Mouse (Mus musculus) cerebellum, postnatal 25 days (tissue): Measurements from ENCODE around the gene Cfl1.

ENCODE experiments used
- DNase-seq, 2 experiments: peaks; one replicate each; pipeline ENCODE4 v3.0.0; 2021; ENCODE audit warnings: mixed read lengths in 2 of 2

Cfl1 gene

DNA sequence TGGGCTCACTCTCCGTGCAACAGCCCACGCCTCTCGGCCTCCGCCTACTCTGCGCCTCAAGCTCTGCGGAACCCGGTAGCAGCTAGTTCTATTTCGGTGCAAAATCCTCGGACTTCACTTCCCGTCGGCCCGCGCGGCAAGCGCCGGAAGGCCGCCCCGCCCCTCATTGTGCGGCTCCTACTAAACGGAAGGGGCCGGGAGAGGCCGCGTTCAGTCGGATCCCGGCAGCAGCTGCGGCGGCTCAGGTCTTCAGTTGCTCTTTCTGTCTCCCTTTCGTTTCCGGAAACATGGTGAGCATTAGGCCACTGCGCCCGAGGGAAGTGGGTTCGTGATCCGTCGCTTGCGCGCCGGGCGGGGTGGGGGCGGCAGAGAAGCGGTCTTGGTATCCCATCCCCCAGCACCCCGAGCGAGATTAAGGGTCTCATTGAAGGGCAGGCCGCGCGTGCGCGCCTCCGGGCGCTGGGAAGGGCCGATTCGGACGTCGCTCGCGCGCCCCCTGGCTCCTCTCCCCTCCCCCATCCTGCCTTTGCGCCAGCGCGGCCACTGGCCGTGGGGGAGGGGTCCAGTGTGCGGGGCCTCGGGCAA is at the start of gene Cfl1:
Cfl1 (plus strand) TSS at position 143 of the 585 bp plus-strand sequence.
- DNase-seq: peak; percentile 95 to 97

DNA sequence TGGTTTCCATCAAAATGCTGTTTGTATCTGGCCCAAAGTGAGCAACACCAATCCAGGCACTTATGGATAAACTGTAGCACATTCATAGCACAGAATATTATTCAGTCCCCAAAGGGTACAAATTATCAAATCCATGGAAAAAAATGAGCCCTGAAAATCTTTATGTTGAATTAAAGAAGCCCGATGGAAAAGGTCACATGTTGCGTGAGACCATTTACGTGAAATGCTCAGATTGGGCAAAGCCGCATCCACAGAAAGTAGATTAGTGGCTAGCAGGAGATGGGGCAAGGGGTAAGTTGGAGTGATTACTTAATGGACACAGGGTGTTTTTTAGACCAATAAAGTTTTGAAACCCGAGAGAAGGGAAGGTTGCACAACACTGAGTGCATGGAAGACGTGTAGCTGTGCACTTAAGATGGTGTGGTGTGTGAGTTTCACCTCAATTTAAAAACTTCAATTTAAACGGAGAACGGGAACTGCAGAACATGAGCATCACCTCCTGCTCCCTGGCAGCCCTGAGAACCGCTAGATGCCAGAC is 45.8 kb upstream of the Cfl1 start:
- no peak for DNase-seq

DNA sequence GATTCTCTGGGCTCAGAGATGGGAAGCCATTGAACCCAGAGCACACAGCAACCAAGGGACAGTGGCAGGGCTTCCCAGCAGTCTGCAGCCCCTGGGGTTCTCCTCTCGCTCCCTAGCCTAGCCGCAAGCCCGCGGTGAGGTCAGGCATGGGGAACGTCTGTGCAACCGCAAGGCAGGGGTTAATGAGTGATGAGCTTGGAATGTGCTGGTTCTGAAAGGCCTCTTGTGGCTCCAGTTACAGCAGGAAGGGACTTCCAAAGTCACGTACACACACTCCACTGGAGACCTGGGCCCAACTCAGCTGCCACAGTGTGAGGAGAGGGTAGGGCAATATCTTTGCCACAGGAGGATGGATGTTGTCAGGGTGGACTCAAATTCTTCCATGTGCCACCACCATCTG is 45.3 kb upstream of the Cfl1 start:
- no peak for DNase-seq

DNA sequence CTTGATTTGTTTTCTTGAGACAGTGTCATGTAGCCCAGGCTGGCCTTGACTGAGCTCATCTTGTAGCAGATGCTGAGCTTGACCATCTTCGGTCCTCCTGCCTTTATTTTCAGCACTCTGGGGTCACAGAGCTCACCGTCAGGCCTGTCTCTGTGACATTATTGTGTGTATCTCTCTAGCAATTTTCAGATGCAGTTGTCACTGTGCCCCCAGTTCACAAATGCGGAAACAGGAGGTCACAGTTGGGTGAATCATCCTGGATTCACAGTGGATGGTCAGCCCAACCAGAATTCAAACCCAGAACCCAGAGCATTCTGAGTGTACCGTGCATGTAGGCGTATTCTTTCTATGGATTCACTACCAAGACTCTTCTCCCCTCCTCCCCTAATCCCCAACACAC is 44.5 kb upstream of the Cfl1 start:
- no peak for DNase-seq

DNA sequence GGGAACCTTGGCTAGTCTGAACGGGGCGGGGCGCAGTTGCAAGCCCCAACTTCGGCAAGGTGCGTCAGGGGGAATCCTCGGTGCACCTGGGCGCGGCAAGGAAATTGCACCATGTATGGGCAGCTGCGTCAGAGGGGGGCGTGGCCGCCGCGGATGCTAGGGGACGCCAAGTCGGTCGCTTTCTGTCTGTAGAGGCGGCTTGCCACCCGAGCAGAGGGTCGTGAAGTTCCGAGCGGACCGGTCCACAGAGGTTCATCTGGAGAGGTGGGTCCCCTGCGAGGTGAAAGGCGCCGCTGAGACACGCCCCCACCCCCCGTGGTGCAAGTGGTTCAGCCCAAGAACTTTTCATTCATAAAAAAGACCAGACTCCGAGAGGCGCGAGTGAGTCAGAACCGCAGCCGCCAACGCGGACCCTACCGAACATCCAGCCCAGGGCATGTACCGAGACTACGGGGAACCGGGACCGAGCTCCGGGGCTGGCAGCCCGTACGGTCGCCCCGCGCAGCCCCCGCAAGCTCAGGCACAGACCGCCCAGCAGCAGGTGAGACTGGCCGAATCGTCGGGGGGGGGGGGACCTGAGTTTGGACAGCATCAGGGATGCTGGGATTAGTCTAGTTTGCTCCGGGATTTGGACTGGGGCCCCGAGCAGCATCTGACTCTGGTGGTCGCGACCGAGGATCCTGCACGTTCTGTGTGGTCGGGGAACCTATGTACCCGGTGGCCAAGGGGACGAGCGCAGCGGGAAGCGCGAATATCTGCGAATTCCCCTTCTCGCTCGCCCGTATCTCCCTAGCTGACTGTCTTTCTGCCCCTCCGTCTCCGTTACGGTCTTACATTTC is 42.5 kb upstream of the Cfl1 start, which contains the start of gene Fosl1:
Fosl1 (plus strand) TSS at position 33 of the 839 bp plus-strand sequence.
- peak; percentile 61 to 78 for DNase-seq

- no peak for DNase-seq
These were observed 41.7 kb upstream of the Cfl1 start for GRCm38 (mm10) chr19:5448354-5449150.

DNA sequence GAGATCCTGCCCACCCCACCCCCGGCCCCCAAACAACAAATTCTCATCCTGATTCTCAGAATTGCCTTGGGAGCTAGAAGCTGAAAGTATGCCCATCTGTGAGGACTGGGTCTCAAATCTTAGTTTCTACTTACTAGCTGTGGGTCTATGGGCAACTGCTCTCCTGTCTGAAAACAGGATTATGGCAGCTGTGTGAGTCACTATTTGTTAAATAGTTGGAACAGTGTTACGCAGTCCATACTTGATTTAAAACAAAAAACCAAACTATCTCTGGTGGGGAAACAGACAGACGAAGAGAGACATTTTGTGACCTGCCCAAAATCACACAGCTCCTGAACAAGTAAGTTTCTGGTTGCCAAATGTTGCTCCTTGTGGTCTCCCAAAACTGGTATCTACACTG is 40.6 kb upstream of the Cfl1 start:
- no peak for DNase-seq

DNA sequence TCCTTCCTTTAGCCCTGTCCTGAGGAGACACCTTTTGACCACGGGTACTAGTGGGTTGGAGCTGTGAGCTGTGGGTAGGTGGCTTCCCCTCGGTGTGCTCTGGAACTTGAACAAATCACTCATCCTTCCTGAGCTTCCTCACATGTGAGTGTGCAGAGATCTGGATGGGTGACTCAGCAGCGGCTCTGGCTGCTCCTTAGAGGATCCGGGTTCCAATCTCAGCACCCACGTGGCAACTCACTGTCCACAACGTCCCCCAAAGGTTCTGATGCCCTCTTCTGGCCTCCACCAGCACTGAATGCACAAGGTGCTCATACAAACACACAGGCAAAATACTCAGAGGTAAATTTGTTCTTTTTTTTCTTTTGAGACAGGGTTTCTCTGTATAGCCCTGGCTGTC is 38.5 kb upstream of the Cfl1 start:
- no peak for DNase-seq

- DNase-seq: no peak
These were observed 35.2 kb upstream of the Cfl1 start for GRCm38 (mm10) chr19:5455037-5455436.

GRCm38 (mm10) chr19:5455568-5455967 is 34.7 kb upstream of the Cfl1 start:
- no peak for DNase-seq

DNA sequence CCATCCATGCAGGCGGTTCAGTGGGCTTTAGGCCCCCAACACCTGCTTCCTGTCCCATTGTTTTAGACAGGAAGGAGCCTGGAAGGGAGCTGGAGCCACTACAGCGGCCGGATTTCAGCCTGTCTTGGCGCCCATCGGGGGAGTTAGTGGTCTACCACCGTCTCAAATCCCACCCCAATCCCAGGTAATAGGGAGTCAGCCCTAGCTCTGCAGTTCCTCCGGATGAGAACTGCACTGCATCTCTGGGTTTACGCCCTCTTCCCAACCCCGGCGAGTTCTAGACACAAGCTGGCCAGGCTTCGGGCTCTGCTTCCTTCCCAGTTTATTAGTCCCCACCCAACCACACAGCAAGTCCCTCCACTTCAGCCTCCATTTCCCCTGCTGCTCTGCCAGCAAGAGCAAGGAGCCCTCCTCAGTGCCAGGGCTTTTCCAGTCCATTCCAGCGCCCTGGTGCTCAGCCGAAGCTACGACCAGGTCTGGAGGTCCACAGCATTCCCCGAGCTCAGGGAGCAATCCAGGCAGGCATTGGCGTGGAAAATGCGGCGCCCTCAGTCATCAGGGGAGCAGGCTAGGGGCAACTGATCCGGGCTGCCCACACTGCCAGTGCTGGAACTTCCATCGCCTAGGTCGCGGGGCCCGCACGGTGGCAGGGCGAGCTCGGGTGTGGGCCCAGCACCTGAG is 33.9 kb upstream of the Cfl1 start:
- DNase-seq: peak in 1 of 2 experiments; percentile 13

GRCm38 (mm10) chr19:5456922-5457745 is 33.1 kb upstream of the Cfl1 start:
- DNase-seq: peak; percentile 99

DNA sequence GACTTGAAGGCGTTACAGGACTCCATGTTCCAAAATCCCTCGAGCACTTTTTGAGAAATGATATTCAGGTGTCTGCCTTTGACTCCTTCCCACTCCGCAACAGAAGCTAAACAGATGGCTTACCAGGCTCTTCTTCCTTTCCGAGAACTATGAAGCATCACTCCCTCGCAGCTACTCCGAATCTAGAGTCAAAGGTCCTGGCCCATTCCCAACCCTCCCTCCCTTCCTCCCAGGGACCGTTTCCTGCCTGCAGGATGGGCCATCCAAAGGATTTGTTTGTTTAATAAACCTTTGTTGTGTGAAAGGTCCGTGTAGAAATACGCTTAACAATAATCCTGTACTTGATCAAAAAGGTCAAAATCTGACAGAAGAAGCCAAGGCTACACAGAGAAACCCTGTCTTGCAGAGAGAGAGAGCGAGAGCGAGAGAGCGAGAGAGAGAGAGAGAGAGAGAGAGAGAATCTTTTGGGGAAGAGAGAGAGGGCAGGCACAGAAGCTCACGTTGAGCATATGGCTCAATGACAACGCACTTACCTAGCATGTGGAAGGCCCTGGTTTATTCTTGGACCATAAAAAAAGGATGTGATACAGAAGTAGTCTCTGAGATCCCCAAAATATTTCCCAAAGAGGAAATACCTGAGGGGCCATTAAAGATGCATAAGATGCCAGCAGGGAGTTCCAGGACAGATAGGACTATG is 32.4 kb upstream of the Cfl1 start, which contains the start of gene Ccdc85b:
Ccdc85b (minus strand) TSS at position 149 of the 697 bp plus-strand sequence.
- DNase-seq: no peak

GRCm38 (mm10) chr19:5459019-5459418 is 31.2 kb upstream of the Cfl1 start:
- peak; percentile 11 to 48 for DNase-seq

- peak in 1 of 2 experiments; percentile 9 for DNase-seq
These were observed 30.4 kb upstream of the Cfl1 start for GRCm38 (mm10) chr19:5459896-5460295.

GRCm38 (mm10) chr19:5460465-5460911 is 29.8 kb upstream of the Cfl1 start, which contains the start of gene Fibp:
Fibp (plus strand) TSS chr19:5460615.
- DNase-seq: peak; percentile 92

- DNase-seq: no peak
These were observed 28.8 kb upstream of the Cfl1 start for GRCm38 (mm10) chr19:5461411-5461810.

DNA sequence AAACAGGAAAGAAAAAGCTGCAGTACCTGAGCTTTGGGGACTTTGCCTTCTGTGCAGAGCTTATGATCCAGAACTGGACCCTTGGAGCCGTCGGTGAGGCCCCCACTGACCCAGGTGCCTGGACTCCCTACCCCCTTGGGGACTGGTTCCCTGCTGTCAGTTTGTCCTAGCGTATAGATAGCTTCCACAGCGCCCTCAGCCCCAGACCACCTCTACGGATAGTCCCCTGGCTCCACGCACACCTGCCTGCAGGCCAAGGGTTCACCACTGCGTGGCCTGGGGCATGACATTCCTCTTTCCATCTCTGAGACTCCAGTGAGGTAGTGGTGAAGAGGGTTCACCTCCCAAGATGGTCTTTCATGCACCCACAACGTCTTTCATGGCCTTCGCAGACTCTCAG is 27.0 kb upstream of the Cfl1 start:
- DNase-seq: peak in 1 of 2 experiments; percentile 23

- peak; percentile 76 to 82 for DNase-seq
These were observed 26.3 kb upstream of the Cfl1 start for GRCm38 (mm10) chr19:5463791-5464562.

DNA sequence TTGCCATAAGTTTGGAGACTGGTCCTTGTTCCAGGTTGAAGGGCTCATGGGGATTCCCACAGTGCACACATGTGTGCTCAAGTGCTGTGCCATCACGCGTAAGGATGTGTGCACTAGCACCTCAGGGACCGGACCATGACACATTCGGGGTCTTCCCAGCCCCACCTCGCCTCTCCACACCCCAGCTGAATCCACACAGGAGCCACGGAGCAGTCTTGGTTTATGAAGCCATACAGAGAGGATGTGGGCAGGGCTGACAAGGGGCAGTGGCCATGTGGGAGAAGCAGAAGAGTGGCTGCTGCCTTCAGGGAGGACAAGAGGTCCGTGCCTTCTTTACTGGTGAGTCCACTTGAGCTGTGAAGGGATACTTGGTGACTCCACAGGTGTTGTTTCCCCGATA is 25.2 kb upstream of the Cfl1 start:
- peak in 1 of 2 experiments; percentile 27 for DNase-seq
